Comparison of ENCODE assay signal across 9 mouse cellular contexts in genomic region chrX:134930361-134930760, GRCm38 (mm10). TPM values are rescaled to one million over a fixed set of nuclear protein-coding genes. Genes with fewer than 3 reads are reported as not detected.
A peak's percentile ranks its signal among the peaks of the same experiment; 100 is the strongest.
DNase-seq lines count a peak whose midpoint lies in the region; ATAC-seq and TF ChIP-seq lines count a peak whose summit lies in the region.
"Had no signal": no experiment of that assay in that cellular context is flagged by ENCODE, and none has a peak within 500 bp of the region (broad histone marks: within the 10 kb centered on the region; RNA-seq: fewer than 3 reads in every experiment).

No protein-coding gene starts in this region.

- TF ChIP-seq EP300 in heart, postnatal 0 days (IDR thresholded peaks at IDR 0.05; ENCODE audit: low read depth): no peak

- WGBS in heart, postnatal 0 days: 33% methylated on average over 5 of the region's 5 CpGs

- no peak overlapping the region for H3K9ac ChIP-seq in heart, postnatal 0 days (replicated peaks; ENCODE audit: low read depth, low read length)
- H3K9ac ChIP-seq: neural tube, embryonic 12.5 days had no signal

- TF ChIP-seq CTCF in heart, postnatal 0 days (IDR thresholded peaks at IDR 0.05; ENCODE audit: low read depth): peak; percentile 55

- no peak overlapping the region for H3K4me2 ChIP-seq in heart, postnatal 0 days (ENCODE audit: low read depth, low read length)
- H3K4me2 ChIP-seq: neural tube, embryonic 12.5 days had no signal

- no peak overlapping the region for H3K27ac ChIP-seq in heart, postnatal 0 days (ENCODE audit: low read depth)
- H3K27ac ChIP-seq: neural tube, embryonic 12.5 days had no signal

- H3K4me3 ChIP-seq in heart, postnatal 0 days (ENCODE audit: low read depth, low read length): no peak overlapping the region
- H3K4me3 ChIP-seq: neural tube, embryonic 12.5 days had no signal

- H3K36me3 ChIP-seq in heart, postnatal 0 days (replicated peaks; ENCODE audit: control insufficient read depth, insufficient read depth, low read length): no peaks in the 10 kb centered on the region
- H3K36me3 ChIP-seq: neural tube, embryonic 12.5 days had no signal

- no peak for DNase-seq in heart, postnatal 0 days (ENCODE audit: low spot score)
- DNase-seq in heart, adult 9 months (ENCODE audit: low spot score in 2 of 2): no peak
- peak; percentile 12 for DNase-seq in urinary bladder, postnatal 25 days (ENCODE audit: low spot score)
- DNase-seq in urinary bladder, adult 2 months (ENCODE audit: low spot score): no peak
- DNase-seq in cerebellum, adult 9-11 months: peak; percentile 14
- DNase-seq in kidney, postnatal 4 days: peak; percentile 56 to 64
- DNase-seq in mesoderm, embryonic 11.5 days (ENCODE audit: low read depth, low spot score): peak; percentile 25
- peak; percentile 64 for DNase-seq in thymus, postnatal 4 days

- no peaks in the 10 kb centered on the region for H3K9me3 ChIP-seq in heart, postnatal 0 days (replicated peaks; ENCODE audit: control insufficient read depth, low read length)
- H3K9me3 ChIP-seq: neural tube, embryonic 12.5 days had no signal

- H3K27me3 ChIP-seq in heart, postnatal 0 days (ENCODE audit: control insufficient read depth, insufficient read depth, low read length): no peaks in the 10 kb centered on the region
- H3K27me3 ChIP-seq: neural tube, embryonic 12.5 days had no signal

- ATAC-seq in heart, postnatal 0 days (ENCODE audit: insufficient read depth, low read depth): no peak

- no peaks in the 10 kb centered on the region for H3K4me1 ChIP-seq in heart, postnatal 0 days (ENCODE audit: control insufficient read depth, insufficient read depth)
- H3K4me1 ChIP-seq: neural tube, embryonic 12.5 days had no signal

RNA-seq across cellular contexts. Expression of gene Nxf2, which starts 34.2 kb away (rescaled TPM):
- not detected in 2 replicates for total RNA-seq in heart, postnatal 0 days (2014; rRNA removed; ENCODE audit: low replicate concordance)
- polyA plus RNA-seq in heart, postnatal 0 days (2015; fragmentation: Nextera tagmentation; extraction: Ambion mirVana): 0.10 and 0.16 TPM in 2 replicates
- polyA plus RNA-seq in urinary bladder, adult 2 months (2012; rRNA removed): 0.09 and 0.11 TPM in 2 replicates

Comparison
In these comparisons a context has a peak if more than half of its experiments do, and no peak if none do; other contexts are left out.
1. DNase-seq: peak in urinary bladder, postnatal 25 days (single experiment), cerebellum, adult 9-11 months (single experiment), kidney, postnatal 4 days (2 of 2), mesoderm, embryonic 11.5 days (single experiment) and thymus, postnatal 4 days (single experiment); none in heart, postnatal 0 days (single experiment), heart, adult 9 months (0 of 2) and urinary bladder, adult 2 months (single experiment).